Comparison of ENCODE assay signal across 13 mouse cellular contexts in genomic region chr1:93009196-93009595, GRCm38 (mm10). TPM values are rescaled to one million over a fixed set of nuclear protein-coding genes. Genes with fewer than 3 reads are reported as not detected.
DNase-seq lines count a peak whose midpoint lies in the region; ATAC-seq and TF ChIP-seq lines count a peak whose summit lies in the region.
"Had no signal": no experiment of that assay in that cellular context is flagged by ENCODE, and none has a peak within 500 bp of the region (broad histone marks: within the 10 kb centered on the region; RNA-seq: fewer than 3 reads in every experiment).

No protein-coding gene starts in this region.

- ATAC-seq in heart, embryonic 16.5 days (replicated peaks; ENCODE audit: extremely low read depth, insufficient read depth, low FRiP score): no peak; the same call in 1 of the 2 replicates
- no peak for ATAC-seq in heart, embryonic 11.5 days (replicated peaks; ENCODE audit: insufficient number of reproducible peaks, low FRiP score, low TSS enrichment)
- no peak for ATAC-seq in kidney, postnatal 0 days (replicated peaks; ENCODE audit: low FRiP score, low read depth)
- no peak for ATAC-seq in monocyte, adult 5-6 weeks (replicated peaks; ENCODE audit: insufficient number of reproducible peaks, low FRiP score, low TSS enrichment, poor library complexity, severe bottlenecking)

- no peaks in the 10 kb centered on the region for H3K79me2 ChIP-seq in CH12.LX (replicated peaks; ENCODE audit: control insufficient read depth, extremely low read depth, insufficient read depth, poor library complexity, severe bottlenecking)

- no peaks in the 10 kb centered on the region for H3K27me3 ChIP-seq in heart, embryonic 16.5 days (ENCODE audit: control insufficient read depth, insufficient read depth, low read length)
- peaks cover 8% of the 10 kb centered on the region; the same call in 1 of the 2 replicates for H3K27me3 ChIP-seq in heart, embryonic 11.5 days (ENCODE audit: control insufficient read depth, insufficient read depth, low read length)
- no peaks in the 10 kb centered on the region for H3K27me3 ChIP-seq in CH12.LX (replicated peaks)
- H3K27me3 ChIP-seq in kidney, postnatal 0 days (ENCODE audit: insufficient read depth, low read length): no peaks in the 10 kb centered on the region

- TF ChIP-seq EP300 in CH12.LX (IDR thresholded peaks at IDR 0.05; ENCODE audit: low read length): peak; percentile 39; the same call in 1 of the 2 replicates

- TF ChIP-seq POLR2A in CH12.LX (IDR thresholded peaks at IDR 0.05; ENCODE audit: low read depth, low read length): no peak

- TF ChIP-seq RAD21 in CH12.LX (IDR thresholded peaks at IDR 0.05; ENCODE audit: low read depth, low read length): no peak

- peaks cover 14% of the 10 kb centered on the region for H3K4me1 ChIP-seq in heart, embryonic 16.5 days (ENCODE audit: control insufficient read depth, insufficient read depth, low read length)
- peaks cover 7% of the 10 kb centered on the region for H3K4me1 ChIP-seq in heart, embryonic 11.5 days (ENCODE audit: control insufficient read depth, insufficient read depth, low read length)
- H3K4me1 ChIP-seq in CH12.LX (ENCODE audit: control insufficient read depth in 1 of 2, insufficient read depth in 2 of 2): peaks cover 25 to 60% of the 10 kb centered on the region in 2 experiments
- no peaks in the 10 kb centered on the region for H3K4me1 ChIP-seq in kidney, postnatal 0 days (replicated peaks; ENCODE audit: insufficient read depth, low read length)
- H3K4me1 ChIP-seq: liver, embryonic 15.5 days had no signal

- no peak overlapping the region for H3K4me3 ChIP-seq in heart, embryonic 16.5 days (ENCODE audit: low read length)
- H3K4me3 ChIP-seq in heart, embryonic 11.5 days (ENCODE audit: low read depth, low read length): no peak overlapping the region
- no peak overlapping the region for H3K4me3 ChIP-seq in CH12.LX (replicated peaks in 1 of 3; ENCODE audit: low read depth in 2 of 3, low read length in 2 of 3, poor library complexity in 1 of 3)
- H3K4me3 ChIP-seq in kidney, postnatal 0 days (replicated peaks; ENCODE audit: low read depth, low read length): no peak overlapping the region
- H3K4me3 ChIP-seq: erythroblast, embryonic 14.5 days; liver, embryonic 15.5 days had no signal

- no peaks in the 10 kb centered on the region for H3K36me3 ChIP-seq in heart, embryonic 16.5 days (ENCODE audit: control insufficient read depth, insufficient read depth)
- no peaks in the 10 kb centered on the region for H3K36me3 ChIP-seq in heart, embryonic 11.5 days (ENCODE audit: control insufficient read depth, insufficient read depth, low read length)
- H3K36me3 ChIP-seq in CH12.LX (replicated peaks in 1 of 2; ENCODE audit: control insufficient read depth in 1 of 2, insufficient read depth in 1 of 2, low read length in 1 of 2): no peaks in the 10 kb centered on the region
- H3K36me3 ChIP-seq in kidney, postnatal 0 days (ENCODE audit: insufficient read depth, low read length): no peaks in the 10 kb centered on the region
- H3K36me3 ChIP-seq: liver, embryonic 15.5 days had no signal

- DNase-seq in CH12.LX (ENCODE audit: extremely low read depth): peak; percentile 81
- DNase-seq in adrenal gland, postnatal 14 days: peak; percentile 94
- peak; percentile 23 for DNase-seq in kidney, postnatal 0 days (ENCODE audit: low spot score)
- no peak for DNase-seq in yolk sac, embryonic 10.5 days (ENCODE audit: low spot score)
- no peak for DNase-seq in right cerebral cortex, postnatal 14 days
- DNase-seq: cerebellum, postnatal 36 days had no signal

- 25% methylated on average over 4 of the region's 4 CpGs for WGBS in heart, embryonic 16.5 days
- 41% methylated on average over 4 of the region's 4 CpGs for WGBS in heart, embryonic 11.5 days (ENCODE audit: insufficient replicate concordance)
- 47% methylated on average over 4 of the region's 4 CpGs for WGBS in kidney, postnatal 0 days

- 0 out of 2 replicates have a peak overlapping the region, but pooled peaks have one; percentile 25 for H3K4me2 ChIP-seq in heart, embryonic 16.5 days (ENCODE audit: low read depth, low read length)
- no peak overlapping the region for H3K4me2 ChIP-seq in heart, embryonic 11.5 days
- no peak overlapping the region for H3K4me2 ChIP-seq in CH12.LX (ENCODE audit: insufficient read depth, low read depth, poor library complexity, severe bottlenecking)
- H3K4me2 ChIP-seq in kidney, postnatal 0 days (ENCODE audit: low read length): no peak overlapping the region
- H3K4me2 ChIP-seq: liver, embryonic 15.5 days had no signal

- H3K9me3 ChIP-seq in heart, embryonic 16.5 days (replicated peaks; ENCODE audit: control insufficient read depth, low read length): no peaks in the 10 kb centered on the region
- H3K9me3 ChIP-seq in heart, embryonic 11.5 days (replicated peaks; ENCODE audit: control insufficient read depth, low read length): no peaks in the 10 kb centered on the region
- no peaks in the 10 kb centered on the region for H3K9me3 ChIP-seq in CH12.LX (replicated peaks; ENCODE audit: low read length)
- H3K9me3 ChIP-seq in kidney, postnatal 0 days (replicated peaks; ENCODE audit: low read length): no peaks in the 10 kb centered on the region
- H3K9me3 ChIP-seq: liver, embryonic 15.5 days had no signal

- H3K27ac ChIP-seq in heart, embryonic 16.5 days (ENCODE audit: low read length): no peak overlapping the region
- H3K27ac ChIP-seq in heart, embryonic 11.5 days (ENCODE audit: low read depth, low read length): no peak overlapping the region
- no peak overlapping the region for H3K27ac ChIP-seq in CH12.LX (ENCODE audit: insufficient read depth, low read depth)
- no peak overlapping the region for H3K27ac ChIP-seq in kidney, postnatal 0 days
- H3K27ac ChIP-seq: liver, embryonic 15.5 days had no signal

- dilution Hi-C loops in CH12.LX (cut with MboI; ENCODE audit: extremely low pct_ligation_motif_present, extremely low pct_unique_long_range_greater_than_20kb, low sequenced_read_pairs): no loop called here

- in situ Hi-C loops in CH12.LX (cut with MboI; ENCODE audit: low pct_ligation_motif_present, low pct_unique_long_range_greater_than_20kb, low sequenced_read_pairs): no loop called here

- TF ChIP-seq CTCF in CH12.LX (conservative IDR thresholded peaks at IDR 0.05 in 1 of 2, IDR thresholded peaks at IDR 0.05 in 1 of 2; ENCODE audit: low read depth in 2 of 2, low read length in 2 of 2): no peak
- TF ChIP-seq CTCF in kidney, postnatal 0 days (IDR thresholded peaks at IDR 0.05; ENCODE audit: low read depth): no peak

- H3K9ac ChIP-seq in heart, embryonic 16.5 days (ENCODE audit: low read length): no peak overlapping the region
- H3K9ac ChIP-seq in heart, embryonic 11.5 days (ENCODE audit: low read depth, low read length): no peak overlapping the region
- H3K9ac ChIP-seq in CH12.LX (ENCODE audit: insufficient read depth, low read depth): no peak overlapping the region
- no peak overlapping the region for H3K9ac ChIP-seq in kidney, postnatal 0 days (ENCODE audit: low read depth, low read length)
- H3K9ac ChIP-seq: liver, embryonic 15.5 days had no signal

TF ChIP-seq in CH12.LX, 34 proteins besides CTCF, POLR2A, EP300 and RAD21:
- TF ChIP-seq JUN (IDR thresholded peaks at IDR 0.05; ENCODE audit: insufficient read depth, low read depth, low read length): no peak
- no peak for TF ChIP-seq HCFC1 (IDR thresholded peaks at IDR 0.05; ENCODE audit: low read depth, low read length)
- TF ChIP-seq SMC3 (IDR thresholded peaks at IDR 0.05; ENCODE audit: low read depth, low read length): peak; percentile 15
- TF ChIP-seq ZNF384 (IDR thresholded peaks at IDR 0.05; ENCODE audit: low read depth, low read length): no peak
- no peak for TF ChIP-seq TBP (conservative IDR thresholded peaks at IDR 0.05; ENCODE audit: low read depth, low read length)
- no peak for TF ChIP-seq SIN3A (IDR thresholded peaks at IDR 0.05; ENCODE audit: low read length)
- TF ChIP-seq ETS1 (conservative IDR thresholded peaks at IDR 0.05; ENCODE audit: low read depth, low read length): no peak
- TF ChIP-seq MYC (IDR thresholded peaks at IDR 0.05; ENCODE audit: low read depth, low read length): no peak
- no peak for TF ChIP-seq ELF1 (IDR thresholded peaks at IDR 0.05; ENCODE audit: low read depth, low read length)

RNA-seq across cellular contexts. Expression of gene Aqp12, which starts 3.1 kb away (rescaled TPM):
- not detected in 2 replicates for polyA plus RNA-seq in heart, embryonic 16.5 days (2015; fragmentation: Nextera tagmentation; extraction: Ambion mirVana)
- not detected in 2 replicates for polyA plus RNA-seq in heart, embryonic 11.5 days (2014; fragmentation: Nextera tagmentation; extraction: Ambion mirVana)
- total RNA-seq in CH12.LX (2012; rRNA removed) (not detected in 2 replicates), CH12.LX (2014; rRNA removed) (not detected in 2 replicates)
- polyA plus RNA-seq in CH12.LX (2012; ENCODE audit: insufficient read length, low read depth): not detected in 2 replicates
- not detected in 2 replicates for total RNA-seq in adrenal gland, postnatal 14 days (2021)
- polyA plus RNA-seq in kidney, postnatal 0 days (2015; fragmentation: Nextera tagmentation; extraction: Ambion mirVana): not detected in 2 replicates
- not detected in 3 replicates for total RNA-seq in monocyte, adult 5-6 weeks (2017)
- total RNA-seq: left cerebral cortex, postnatal 14 days had no signal
- polyA plus RNA-seq: erythroblast, embryonic 14.5 days; liver, embryonic 15.5 days; thymus, postnatal 0 days had no signal

RNA-seq across cellular contexts. Expression of gene Gpr35, which starts 58.5 kb away (rescaled TPM):
- polyA plus RNA-seq in heart, embryonic 16.5 days (2015; fragmentation: Nextera tagmentation; extraction: Ambion mirVana): 0.55 and 0.83 TPM in 2 replicates
- 0.09 TPM in 1 of 2 replicates, not detected in the other for polyA plus RNA-seq in heart, embryonic 11.5 days (2014; fragmentation: Nextera tagmentation; extraction: Ambion mirVana)
- total RNA-seq in CH12.LX (2012; rRNA removed): 0.21 and 0.42 TPM in 2 replicates
- 0.43 and 0.44 TPM in 2 replicates for total RNA-seq in CH12.LX (2014; rRNA removed)
- polyA plus RNA-seq in CH12.LX (2012; ENCODE audit: insufficient read length, low read depth): 1.7 and 2.0 TPM in 2 replicates
- 1.9 and 3.5 TPM in 2 replicates for total RNA-seq in adrenal gland, postnatal 14 days (2021)
- 0.19 and 0.42 TPM in 2 replicates for polyA plus RNA-seq in kidney, postnatal 0 days (2015; fragmentation: Nextera tagmentation; extraction: Ambion mirVana)
- 56.2 to 58.9 TPM (median 58.5 TPM) in 3 replicates for total RNA-seq in monocyte, adult 5-6 weeks (2017)

Comparison
In these comparisons a context has a peak if more than half of its experiments do, and no peak if none do; other contexts are left out.
1. DNase-seq: peak in CH12.LX (single experiment), adrenal gland, postnatal 14 days (single experiment) and kidney, postnatal 0 days (single experiment); none in yolk sac, embryonic 10.5 days (single experiment) and right cerebral cortex, postnatal 14 days (single experiment).